Mouse (Mus musculus) kidney, adult 9 months (tissue): ENCODE data around the gene Smco1.
A peak's percentile ranks its signal among the peaks of the same experiment; 100 is the strongest.
"Not testable (repeated sequence)": the region's sequence is repeated elsewhere in the genome, so short reads cannot be mapped to it uniquely, and the experiment has no call there.

Experiments
- DNase-seq: peaks from one replicate; pipeline ENCODE4 v3.0.0; 2022

The Smco1 gene

GRCm38 (mm10) chr16:32271291-32271690 lies at the start of gene Smco1:
Smco1 (plus strand) TSS chr16:32271468.
- no peak for DNase-seq

DNA sequence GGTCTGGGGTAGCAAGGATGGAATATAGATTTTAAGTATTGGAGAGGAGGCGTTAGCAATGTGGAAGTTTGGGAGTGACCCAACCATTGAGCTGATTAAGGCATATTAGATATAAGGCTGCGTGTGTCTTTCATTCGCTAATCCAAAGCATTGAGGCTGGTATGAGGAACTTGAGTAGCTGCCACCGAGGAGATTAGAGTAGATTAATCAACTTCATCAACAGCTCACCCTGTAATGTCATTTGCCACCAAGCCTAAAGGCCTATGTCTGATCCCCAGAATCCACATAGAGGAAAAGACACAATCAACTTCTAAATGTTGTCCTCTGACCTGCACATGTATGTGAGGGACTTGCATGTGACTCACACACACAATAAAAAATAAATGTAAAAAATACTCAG lies 49.5 kb upstream of the Smco1 start:
- no peak for DNase-seq

DNA sequence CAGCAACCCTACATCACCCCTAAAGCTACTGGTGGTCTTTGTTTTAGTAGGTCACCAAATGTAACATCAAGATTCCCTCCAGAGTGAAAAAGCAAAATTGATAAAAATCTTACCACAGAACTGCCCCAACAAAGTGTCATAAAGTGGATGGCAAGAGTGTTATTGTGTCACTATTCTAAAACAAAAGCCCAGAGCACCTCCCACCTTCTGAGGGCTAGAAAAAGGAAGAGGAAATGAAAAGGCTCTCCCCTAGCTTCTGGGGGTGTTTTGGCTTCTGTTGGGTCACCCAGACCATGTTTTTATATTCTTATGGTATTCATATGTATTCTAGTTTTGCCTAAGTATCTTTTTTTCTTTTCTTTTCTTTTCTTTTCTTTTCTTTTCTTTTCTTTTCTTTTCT lies 48.9 kb upstream of the Smco1 start:
- DNase-seq = no peak

DNA sequence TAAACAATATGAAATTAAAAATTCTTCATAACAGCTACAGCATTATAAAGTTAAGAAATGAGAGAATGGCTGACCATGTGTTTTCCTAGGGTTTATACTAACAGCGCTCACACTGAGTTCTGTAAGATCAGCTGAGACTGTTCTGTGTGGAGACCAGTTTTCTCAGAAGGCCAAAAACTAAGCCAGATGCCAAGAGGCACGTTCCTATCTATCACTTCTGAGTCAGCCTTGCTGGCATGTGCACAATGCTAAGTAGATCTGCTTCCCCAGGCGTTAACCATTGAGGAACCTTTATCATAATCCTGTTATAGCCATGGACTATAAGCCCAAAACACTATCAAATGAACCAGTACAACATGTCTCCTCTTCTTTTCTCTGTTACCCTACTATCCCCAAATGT lies 39.2 kb upstream of the Smco1 start:
- DNase-seq = not testable (repeated sequence)

DNA sequence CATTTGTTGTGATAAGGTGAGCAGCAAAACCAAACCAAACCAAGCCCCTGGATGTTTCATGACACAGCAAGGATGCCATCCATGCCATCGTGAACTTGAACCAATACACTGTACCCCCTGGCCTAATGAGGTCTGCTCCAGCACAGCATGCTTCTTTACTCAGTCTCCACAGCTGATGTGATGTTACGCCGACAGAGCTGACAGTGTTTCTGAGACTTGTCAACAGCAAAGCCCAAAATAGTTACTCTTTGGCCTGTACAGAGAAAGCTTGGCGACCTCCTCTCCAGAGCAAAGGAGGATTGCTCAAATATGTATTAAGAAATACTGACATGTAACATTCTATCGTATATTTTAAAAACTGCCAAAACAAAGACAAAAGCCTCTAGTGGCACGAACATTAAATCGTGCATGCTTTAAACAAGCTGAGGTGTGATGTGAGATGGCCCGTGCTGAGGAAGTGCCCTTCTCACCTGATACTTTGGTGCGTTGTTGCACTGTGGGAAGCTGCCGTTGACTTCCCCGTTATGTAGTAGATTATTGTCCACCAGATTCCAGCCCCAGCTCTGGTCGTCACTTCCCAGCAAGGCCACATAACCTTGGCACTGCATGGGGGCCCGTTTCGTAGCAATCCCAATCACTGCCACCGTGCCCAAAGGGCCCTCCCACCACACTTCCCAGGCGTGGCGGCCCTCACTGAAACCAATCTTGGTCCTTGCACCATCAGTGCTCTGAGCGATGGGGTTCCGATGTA lies 33.2 kb upstream of the Smco1 start:
- no peak for DNase-seq

- no peak for DNase-seq
Observed at GRCm38 (mm10) chr16:32239428-32240312, 31.6 kb upstream of the Smco1 start.

DNA sequence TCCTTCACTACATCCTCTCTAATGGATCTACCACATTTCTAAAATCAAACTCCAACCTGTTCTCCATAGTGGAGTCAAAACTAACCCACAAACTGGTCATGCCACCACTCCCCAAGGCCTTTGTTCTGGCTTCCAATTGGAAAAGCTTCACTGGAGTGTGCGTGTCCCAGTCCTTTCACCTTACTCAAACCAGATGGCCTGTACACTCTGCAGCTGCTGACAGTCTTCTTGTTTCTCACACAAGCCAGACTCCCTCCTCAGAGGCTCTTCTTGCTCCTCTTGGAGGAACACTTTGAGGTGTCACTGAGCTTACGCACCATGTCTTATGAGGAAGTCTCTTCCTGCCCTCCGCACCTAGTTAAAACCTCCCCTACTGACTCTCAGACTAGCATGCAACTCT lies 27.4 kb upstream of the Smco1 start:
- DNase-seq = no peak

DNA sequence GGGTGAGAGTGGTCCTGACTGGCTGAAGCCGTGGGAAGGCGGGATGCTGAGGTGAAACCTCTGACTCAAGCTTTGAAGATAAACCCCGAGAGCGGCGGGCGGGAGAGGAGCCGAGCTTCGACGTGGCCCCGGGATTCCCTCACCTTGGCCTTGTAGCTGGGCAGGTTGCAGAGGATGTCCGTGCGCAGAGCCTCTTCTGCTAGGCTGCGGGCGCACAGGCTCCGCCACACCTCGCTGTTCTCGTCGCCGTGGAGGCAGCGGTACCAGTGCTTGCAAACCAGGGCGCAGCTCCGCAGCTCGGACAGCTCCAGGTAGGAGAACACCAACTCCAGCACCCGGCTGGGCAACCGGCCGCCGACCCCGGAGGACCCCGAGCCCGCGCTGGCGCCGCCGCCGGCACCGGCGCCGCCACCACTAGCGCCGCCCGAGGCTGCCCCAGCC lies 24.9 kb upstream of the Smco1 start:
- DNase-seq = peak; percentile 34

DNA sequence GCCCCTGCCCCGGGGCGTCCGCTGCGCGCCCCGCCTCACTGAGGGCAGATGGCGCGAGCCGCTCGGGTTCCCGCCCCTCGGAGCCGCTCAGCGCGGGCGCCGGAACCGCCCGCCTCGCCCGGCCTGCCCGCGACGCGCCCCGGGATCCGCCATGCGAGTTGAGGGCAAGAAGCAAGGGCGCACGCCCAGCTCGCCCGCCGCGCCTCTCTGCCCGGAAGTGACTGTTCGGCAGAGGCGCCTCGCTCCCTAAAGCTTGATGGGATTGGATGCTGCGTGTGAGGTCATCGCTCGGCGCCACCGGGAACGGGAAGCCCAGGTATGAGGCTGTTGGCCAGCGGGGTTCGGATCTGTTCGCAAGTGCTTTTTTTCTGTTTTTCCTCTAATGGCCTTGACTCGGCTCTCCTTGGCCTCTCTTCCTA lies 24.3 kb upstream of the Smco1 start, which contains the start of the genes Fbxo45 and Wdr53:
Fbxo45 (minus strand) TSS at position 207 of the 419 bp plus-strand sequence.
Wdr53 (plus strand) TSS at position 276 of the 419 bp plus-strand sequence.
- DNase-seq = peak; percentile 98

- DNase-seq = peak; percentile 31
Observed at GRCm38 (mm10) chr16:32264225-32264624, 7.0 kb upstream of the Smco1 start.

DNA sequence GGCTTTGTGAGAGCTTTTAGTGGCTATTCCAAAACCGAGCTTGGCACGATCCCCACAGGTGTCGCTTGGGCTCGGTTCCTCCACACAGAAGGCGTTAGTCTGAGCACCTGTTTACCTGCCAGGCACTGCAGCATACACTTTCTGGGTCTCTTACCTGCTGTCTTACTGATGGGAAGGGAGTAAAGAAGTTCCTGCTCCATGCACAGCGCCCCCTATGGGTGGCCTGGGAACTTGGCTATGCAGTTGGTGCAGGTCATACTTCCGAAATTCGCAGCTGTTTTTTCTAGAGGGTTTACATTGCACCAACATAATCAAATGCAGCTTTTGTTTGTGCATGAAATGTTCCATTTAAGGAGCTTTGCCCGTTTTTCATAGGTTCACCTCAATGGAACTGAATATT lies 2.1 kb downstream of the Smco1 start:
- DNase-seq = no peak

- no peak for DNase-seq
Observed at GRCm38 (mm10) chr16:32275041-32275440, 3.8 kb downstream of the Smco1 start.

DNA sequence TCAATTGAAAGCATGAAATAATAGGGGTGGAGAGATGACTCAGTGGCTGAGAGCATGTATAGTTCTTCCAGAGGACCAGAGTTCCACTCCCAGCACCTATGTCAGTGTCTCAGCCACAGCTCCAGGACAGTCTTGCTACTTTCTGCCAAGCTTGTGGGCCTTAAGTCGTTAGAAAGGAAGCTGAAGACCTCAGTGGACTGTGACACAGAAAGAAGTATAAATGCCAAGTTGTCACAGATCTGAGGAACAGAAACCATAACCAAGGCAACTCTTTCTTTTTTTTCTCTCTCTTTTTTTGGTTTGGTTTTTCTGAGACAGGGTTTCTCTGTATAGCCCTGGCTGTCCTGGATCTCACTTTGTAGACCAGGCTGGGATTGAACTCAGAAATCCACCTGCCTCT lies 4.6 kb downstream of the Smco1 start:
- DNase-seq = no peak

GRCm38 (mm10) chr16:32277308-32278256 lies 6.3 kb downstream of the Smco1 start, which contains the start of gene Rnf168:
Rnf168 (plus strand) TSS chr16:32277459.
- DNase-seq = peak; percentile 93

DNA sequence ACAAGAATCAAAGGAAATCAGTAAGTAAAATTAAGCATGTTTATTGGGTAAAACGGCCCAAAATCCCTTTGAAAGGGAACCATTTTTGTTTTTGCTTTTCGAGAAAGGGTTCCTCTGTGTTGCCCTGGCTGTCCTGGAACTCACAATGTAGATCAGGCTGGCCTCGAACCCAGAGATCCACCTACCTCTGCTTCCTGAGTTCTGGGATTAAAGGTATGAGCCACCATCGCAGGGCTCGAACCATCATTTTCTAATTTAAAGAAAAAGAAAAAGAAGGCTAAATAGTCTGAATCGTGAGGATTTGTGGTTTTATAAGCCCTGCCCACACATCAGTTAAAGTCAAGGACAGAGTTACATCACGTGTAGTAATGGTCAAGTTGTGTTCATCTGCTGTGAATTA lies 7.1 kb downstream of the Smco1 start:
- no peak for DNase-seq

GRCm38 (mm10) chr16:32280211-32280610 lies 8.9 kb downstream of the Smco1 start:
- DNase-seq = no peak

DNA sequence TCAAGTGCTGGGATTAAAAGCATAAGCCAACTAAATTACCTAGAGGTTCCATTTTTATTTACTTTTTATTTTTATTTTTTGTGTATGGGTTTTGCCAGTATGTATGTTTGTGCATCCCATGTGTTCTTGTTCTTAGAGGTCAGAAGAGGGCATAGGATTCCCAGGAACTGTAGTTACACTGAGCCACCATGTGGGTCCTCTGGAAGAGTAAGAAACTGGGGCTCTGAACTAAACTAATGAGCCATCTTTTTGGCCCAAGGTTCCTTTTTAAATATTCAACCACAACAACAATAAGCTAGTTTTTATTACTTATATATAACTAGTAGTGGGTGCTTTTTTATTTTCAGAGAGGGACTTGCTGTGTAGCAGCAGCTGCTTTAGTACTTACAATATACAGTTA lies 11.3 kb downstream of the Smco1 start:
- no peak for DNase-seq

- DNase-seq = no peak
Observed at GRCm38 (mm10) chr16:32291821-32292220, 20.6 kb downstream of the Smco1 start.

GRCm38 (mm10) chr16:32299617-32300016 lies 28.3 kb downstream of the Smco1 start:
- not testable (repeated sequence) for DNase-seq

GRCm38 (mm10) chr16:32303046-32303445 lies 31.8 kb downstream of the Smco1 start:
- no peak for DNase-seq

DNA sequence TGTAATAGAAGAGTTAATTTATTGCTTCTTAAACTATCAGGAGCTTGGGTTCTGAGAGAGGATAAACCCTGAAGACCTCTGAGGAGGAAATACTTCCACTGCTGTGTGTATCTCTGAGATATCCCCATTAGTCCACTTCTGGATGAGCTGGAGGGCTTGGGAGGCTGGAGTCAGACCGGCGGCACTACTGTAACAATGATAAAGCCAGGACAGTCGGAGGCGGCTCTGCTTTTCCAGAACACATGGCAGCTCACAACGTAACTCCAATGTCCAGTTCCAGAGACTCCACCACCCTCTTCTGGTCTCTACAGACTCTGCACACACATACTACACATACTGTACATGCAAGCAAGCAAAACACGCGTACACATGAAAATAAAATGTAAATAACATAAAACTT lies 32.6 kb downstream of the Smco1 start:
- no peak for DNase-seq

GRCm38 (mm10) chr16:32311970-32312369 lies 40.7 kb downstream of the Smco1 start:
- no peak for DNase-seq

GRCm38 (mm10) chr16:32312386-32312785 lies 41.1 kb downstream of the Smco1 start:
- peak; percentile 54 for DNase-seq
